Mouse (Mus musculus) kidney, embryonic 14.5 days (tissue): ENCODE results near the gene Tmem56. TPM values are rescaled to one million over a fixed set of nuclear protein-coding genes. Genes with fewer than 3 reads are reported as not detected.

Experiments
- ATAC-seq: fragments of 200-750 bp; cut with Nextera tagmentation; 2 replicates; pipeline ENCODE4 v1.8.0; 2017; ENCODE audit warnings: moderate number of reproducible peaks, mild to moderate bottlenecking, moderate TSS enrichment, moderate library complexity; ENCODE audit not compliant: low FRiP score, low TSS enrichment
- H3K27ac ChIP-seq: fragments of 300-500 bp; sonication (generic); 2 replicates; pipeline ENCODE4 v1.5.1; 2014; ENCODE audit warnings: low read depth, mild to moderate bottlenecking, low read length, moderate library complexity, mixed read lengths
- H3K27me3 ChIP-seq: fragments of 300-500 bp; sonication (generic); 2 replicates; pipeline ENCODE4 v1.6.1; 2014; ENCODE audit warnings: mild to moderate bottlenecking, low read length; ENCODE audit not compliant: control insufficient read depth, insufficient read depth
- H3K36me3 ChIP-seq: fragments of 300-500 bp; sonication (generic); 2 replicates; pipeline ENCODE4 v1.6.1; 2014; ENCODE audit warnings: low read length, mixed read lengths; ENCODE audit not compliant: control insufficient read depth, insufficient read depth
- H3K4me1 ChIP-seq: fragments of 300-500 bp; sonication (generic); 2 replicates; pipeline ENCODE4 v1.6.1; 2014; ENCODE audit warnings: low read length, mixed read lengths; ENCODE audit not compliant: control insufficient read depth, insufficient read depth
- H3K4me2 ChIP-seq: fragments of 300-500 bp; sonication (generic); replicated peaks from 2 replicates; pipeline ENCODE4 v1.6.1; 2014; ENCODE audit warnings: low read depth, mild to moderate bottlenecking, low read length
- H3K4me3 ChIP-seq: fragments of 300-500 bp; sonication (generic); 2 replicates; pipeline ENCODE4 v1.5.1; 2014; ENCODE audit warnings: mild to moderate bottlenecking, low read length
- H3K9ac ChIP-seq: fragments of 300-500 bp; sonication (generic); 2 replicates; pipeline ENCODE4 v1.6.1; 2014; ENCODE audit warnings: low read depth, mild to moderate bottlenecking, low read length, moderate library complexity
- H3K9me3 ChIP-seq: fragments of 300-500 bp; sonication (generic); 2 replicates; pipeline ENCODE4 v1.6.1; 2016; ENCODE audit warnings: low read length; ENCODE audit not compliant: control insufficient read depth
- WGBS: fragments of 180-500 bp; shearing (Covaris S2); extraction: QIAGEN DNeasy Blood & Tissue Kit; methylation state at CpG from one replicate; pipeline ENCODE4 v1.1.7; 2014; 5-methylcytosine and 5-hydroxymethylcytosine counted together
- polyA plus RNA-seq: library from polyadenylated mRNA; unstranded; fragments of >200 nt; fragmentation: Nextera tagmentation; extraction: Ambion mirVana; gene quantifications from 2 replicates; pipeline ENCODE4 v1.2.1, GENCODE M21; 2014

Gene Tmem56
- polyA plus RNA-seq, 1 experiment from 2014 or later: 2.6 TPM

- H3K4me1 ChIP-seq: no peaks in the 10 kb centered on the region
- no peak overlapping the region for H3K9ac ChIP-seq
- ATAC-seq: no peak
- no peak overlapping the region for H3K27ac ChIP-seq
- H3K36me3 ChIP-seq: no peaks in the 10 kb centered on the region
- no peaks in the 10 kb centered on the region for H3K27me3 ChIP-seq
- H3K9me3 ChIP-seq: no peaks in the 10 kb centered on the region
- WGBS: 78% methylated on average over 2 of the region's 2 CpGs
- no peak overlapping the region for H3K4me3 ChIP-seq
- H3K4me2 ChIP-seq: no peak overlapping the region
Measured at GRCm38 (mm10) chr3:121172718-121173117, 110.2 kb downstream of the Tmem56 start.

DNA sequence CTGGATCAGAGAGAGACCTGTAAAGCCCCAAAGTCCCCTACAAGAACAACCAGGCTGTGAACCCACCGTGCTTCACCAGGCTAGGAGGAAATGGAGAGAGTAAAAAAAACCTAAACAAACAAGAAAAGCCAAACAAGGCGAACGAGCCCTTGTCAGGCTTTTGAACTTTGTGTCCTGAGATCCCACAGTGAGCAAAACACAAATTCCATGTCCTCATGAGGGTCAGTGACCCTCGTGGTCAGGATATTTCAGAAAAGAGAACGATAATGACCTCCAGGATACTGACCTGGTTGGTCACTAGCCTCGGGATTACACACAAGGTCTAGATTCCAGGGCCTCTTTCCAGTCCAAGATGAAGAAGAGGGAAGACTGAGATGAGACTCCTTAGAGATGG is 111.0 kb downstream of the Tmem56 start:
- Histone ChIP-seq H3K4me2 (peak overlapping the region; percentile 71), H3K27me3 (no peaks in the 10 kb centered on the region), H3K4me3 (peak overlapping the region; percentile 71), H3K9ac (no peak overlapping the region), H3K36me3 (no peaks in the 10 kb centered on the region), H3K9me3 (no peaks in the 10 kb centered on the region), H3K27ac (no peak overlapping the region), H3K4me1 (no peaks in the 10 kb centered on the region)
- WGBS: 45% methylated on average over 6 of the region's 6 CpGs
- peak; percentile 26 for ATAC-seq

DNA sequence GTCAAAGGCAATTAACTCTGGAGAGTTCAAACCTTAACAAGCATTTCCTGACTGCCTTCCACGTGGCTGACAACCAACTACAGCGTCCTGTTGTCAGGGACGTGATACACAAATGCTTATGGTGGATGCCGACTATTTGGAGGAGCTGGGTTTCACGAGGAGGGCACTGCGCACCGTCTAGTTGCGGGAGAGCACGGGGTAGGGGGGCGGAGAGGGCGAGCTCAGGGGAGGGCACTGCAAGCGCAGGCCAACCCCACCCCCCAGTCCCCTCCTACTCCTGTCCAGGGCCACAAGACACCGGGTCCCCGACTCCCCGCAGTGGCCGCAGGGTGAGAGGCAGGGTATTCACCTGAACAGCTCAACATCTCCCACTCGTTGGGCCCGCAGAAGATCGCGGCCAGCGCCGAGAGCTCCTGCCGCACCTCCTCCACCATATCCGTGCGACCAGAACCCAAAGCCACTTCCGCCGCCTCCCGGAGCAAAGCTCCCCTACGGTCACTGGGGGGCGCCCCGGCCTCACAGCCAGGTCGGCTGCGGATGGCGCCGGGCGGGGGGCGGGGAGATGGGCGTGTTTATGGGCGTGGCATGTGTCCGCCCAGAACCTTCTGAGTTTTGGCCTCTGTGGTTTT is 111.5 kb downstream of the Tmem56 start, which contains the start of gene Rwdd3:
Rwdd3 (minus strand) TSS at position 453 of the 629 bp plus-strand sequence.
- H3K4me1 ChIP-seq: no peaks in the 10 kb centered on the region
- H3K36me3 ChIP-seq: no peaks in the 10 kb centered on the region
- H3K27ac ChIP-seq: peak within 1 kb of the TSS; percentile 65; the same call in 1 of the 2 replicates
- under 1% methylated on average over 40 of the region's 40 CpGs for WGBS
- H3K27me3 ChIP-seq: no peaks in the 10 kb centered on the region
- peak within 1 kb of the TSS; percentile 71 for H3K4me2 ChIP-seq
- no peaks in the 10 kb centered on the region for H3K9me3 ChIP-seq
- peak; percentile 94 for ATAC-seq
- peak within 1 kb of the TSS; percentile 71 for H3K9ac ChIP-seq
- H3K4me3 ChIP-seq: peak within 1 kb of the TSS; percentile 71

DNA sequence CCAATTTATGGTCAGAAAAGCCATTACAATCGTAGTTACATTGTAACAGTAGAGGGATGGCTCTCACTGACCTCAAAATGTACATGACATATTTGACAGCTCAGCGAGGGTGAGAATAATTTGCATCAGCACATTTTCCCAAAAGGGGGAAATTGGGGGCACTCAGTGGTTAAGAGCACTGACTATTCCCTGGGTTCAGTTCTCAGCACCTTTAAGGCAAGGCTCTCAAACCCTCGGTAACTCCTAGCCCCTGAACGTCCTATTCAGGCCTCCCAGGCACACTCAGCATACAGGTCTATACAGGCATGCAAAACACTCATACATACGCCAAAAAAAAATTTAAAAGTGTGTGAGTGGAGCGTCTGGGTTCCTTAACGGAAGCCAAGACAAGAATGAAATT is 112.3 kb downstream of the Tmem56 start:
- no peaks in the 10 kb centered on the region for H3K9me3 ChIP-seq
- WGBS: 44% methylated on average over 7 of the region's 7 CpGs
- no peaks in the 10 kb centered on the region for H3K27me3 ChIP-seq
- H3K4me2 ChIP-seq: peak overlapping the region; percentile 71
- H3K9ac ChIP-seq: no peak overlapping the region; the same call in 1 of the 2 replicates
- H3K4me3 ChIP-seq: peak overlapping the region; percentile 71
- H3K36me3 ChIP-seq: no peaks in the 10 kb centered on the region
- ATAC-seq: no peak
- no peak overlapping the region for H3K27ac ChIP-seq
- H3K4me1 ChIP-seq: no peaks in the 10 kb centered on the region

- no peak for ATAC-seq
- H3K4me2 ChIP-seq: no peak overlapping the region
- no peaks in the 10 kb centered on the region for H3K4me1 ChIP-seq
- no peak overlapping the region for H3K27ac ChIP-seq
- no peak overlapping the region for H3K9ac ChIP-seq
- no peaks in the 10 kb centered on the region for H3K27me3 ChIP-seq
- no peaks in the 10 kb centered on the region for H3K9me3 ChIP-seq
- 79% methylated on average over 15 of the region's 15 CpGs for WGBS
- H3K4me3 ChIP-seq: no peak overlapping the region
- no peaks in the 10 kb centered on the region for H3K36me3 ChIP-seq
Measured at GRCm38 (mm10) chr3:121169092-121169942, 113.6 kb downstream of the Tmem56 start.

GRCm38 (mm10) chr3:121168581-121168980 is 114.3 kb downstream of the Tmem56 start:
- Histone ChIP-seq H3K36me3 (no peaks in the 10 kb centered on the region), H3K4me2 (no peak overlapping the region), H3K27me3 (no peaks in the 10 kb centered on the region), H3K9me3 (no peaks in the 10 kb centered on the region), H3K4me3 (no peak overlapping the region), H3K4me1 (no peaks in the 10 kb centered on the region), H3K27ac (no peak overlapping the region), H3K9ac (no peak overlapping the region)
- 86% methylated on average over 8 of the region's 8 CpGs for WGBS
- ATAC-seq: no peak

DNA sequence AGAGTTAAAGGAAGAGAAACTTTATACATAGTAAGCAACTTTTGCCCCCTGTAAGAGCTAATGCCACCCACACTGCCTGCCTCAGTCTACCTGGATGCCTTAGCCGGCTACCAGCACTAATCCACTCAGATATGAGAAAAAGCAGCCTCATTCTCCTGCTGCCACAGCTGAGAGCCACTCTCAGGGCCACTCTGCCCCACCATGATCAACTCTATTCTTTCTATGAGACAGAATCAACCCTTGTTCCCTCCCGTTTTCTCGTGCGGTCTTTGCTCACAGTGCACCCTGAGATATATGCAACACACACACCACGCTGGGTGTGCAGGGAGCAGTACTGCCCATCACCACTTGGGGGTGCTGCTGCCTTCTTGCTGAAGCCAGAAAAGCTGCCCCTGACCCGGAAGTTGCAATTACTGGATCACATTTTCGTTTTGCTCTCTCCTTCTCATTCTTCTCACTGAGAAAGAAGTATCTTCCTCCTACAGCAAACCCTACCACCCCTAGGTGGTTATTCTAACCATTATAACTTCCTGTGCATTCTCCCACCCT is 119.6 kb downstream of the Tmem56 start:
- H3K27ac ChIP-seq: no peak overlapping the region
- H3K4me1 ChIP-seq: no peaks in the 10 kb centered on the region
- H3K9me3 ChIP-seq: no peaks in the 10 kb centered on the region
- no peaks in the 10 kb centered on the region for H3K27me3 ChIP-seq
- no peaks in the 10 kb centered on the region for H3K36me3 ChIP-seq
- ATAC-seq: no peak
- H3K9ac ChIP-seq: no peak overlapping the region
- no peak overlapping the region for H3K4me2 ChIP-seq
- H3K4me3 ChIP-seq: no peak overlapping the region
- 47% methylated on average over 7 of the region's 7 CpGs for WGBS

- H3K36me3 ChIP-seq: no peaks in the 10 kb centered on the region
- WGBS: 47% methylated on average over 2 of the region's 2 CpGs
- ATAC-seq: no peak
Measured at GRCm38 (mm10) chr3:121161661-121162060, 121.2 kb downstream of the Tmem56 start.

GRCm38 (mm10) chr3:121160424-121160823 is 122.5 kb downstream of the Tmem56 start:
- no peaks in the 10 kb centered on the region for H3K27me3 ChIP-seq
- ATAC-seq: no peak

More at GRCm38 (mm10) chr3:121161661-121162060, 121.2 kb downstream of the Tmem56 start:
- Histone ChIP-seq H3K27ac (no peak overlapping the region), H3K9me3 (no peaks in the 10 kb centered on the region), H3K4me2 (no peak overlapping the region), H3K27me3 (no peaks in the 10 kb centered on the region), H3K4me3 (no peak overlapping the region), H3K4me1 (no peaks in the 10 kb centered on the region), H3K9ac (no peak overlapping the region)

More at GRCm38 (mm10) chr3:121160424-121160823, 122.5 kb downstream of the Tmem56 start:
- H3K4me2 ChIP-seq: no peak overlapping the region
- no peak overlapping the region for H3K9ac ChIP-seq
- H3K4me3 ChIP-seq: no peak overlapping the region
- H3K4me1 ChIP-seq: no peaks in the 10 kb centered on the region
- no peaks in the 10 kb centered on the region for H3K9me3 ChIP-seq
- H3K36me3 ChIP-seq: no peaks in the 10 kb centered on the region
- WGBS: 65% methylated on average over 4 of the region's 4 CpGs
- H3K27ac ChIP-seq: no peak overlapping the region
